Mouse (Mus musculus) cerebellum, postnatal 14 days (tissue): ENCODE measurements at regions not wholly inside any gene's neighbourhood (a gene's known extent, or its start where the extent isn't known, plus 50 kb on each side); places are given as distances from the start of the nearest gene placed in this dataset.

Experiments used
- DNase-seq, 2 experiments: peaks; one replicate each; pipeline ENCODE4 v3.0.0; 2021; ENCODE audit warnings: mixed read lengths in 2 of 2

GRCm38 (mm10) chr6:50713297-50713696, 59.1 kb upstream of the Npvf start:
- no peak for DNase-seq

DNA sequence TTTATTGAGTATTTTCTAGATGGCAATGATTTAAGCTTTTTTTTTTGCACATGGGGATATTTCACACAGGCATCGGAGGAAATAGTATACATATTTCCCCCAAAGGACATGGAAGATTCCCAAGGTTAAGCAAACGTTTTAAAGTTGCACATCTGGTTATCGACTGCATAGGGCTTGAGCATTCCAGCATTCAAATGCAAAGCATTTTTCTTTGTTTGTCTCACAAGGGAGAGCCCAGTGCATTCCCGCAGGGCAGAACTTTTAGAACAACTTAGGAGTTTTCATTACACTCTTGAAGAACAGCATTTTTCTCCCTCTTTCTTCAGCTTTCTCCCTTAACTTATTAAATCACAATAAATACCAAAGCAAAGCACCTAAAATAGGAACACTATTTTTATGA, 64.4 kb upstream of the Npvf start:
- no peak for DNase-seq

DNA sequence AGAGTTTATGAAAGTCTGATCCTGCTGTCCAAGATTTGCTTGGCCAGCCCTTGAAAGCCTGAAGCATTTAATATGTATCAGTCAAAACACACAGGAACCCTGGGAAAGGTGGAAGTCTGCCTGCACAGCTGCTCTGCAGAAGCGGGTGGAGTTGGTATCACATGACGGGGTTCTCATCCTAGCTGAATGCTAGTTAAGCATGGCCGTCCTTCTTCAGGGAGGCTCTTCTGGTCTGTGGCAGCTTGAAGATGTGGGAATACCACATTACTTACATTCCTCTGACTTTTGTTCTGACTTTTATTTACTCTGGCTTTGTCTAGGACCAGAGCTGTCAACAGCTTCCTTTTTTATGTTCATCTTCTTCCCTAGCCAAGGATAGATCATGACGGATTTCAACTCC, 66.1 kb upstream of the Npvf start:
- no peak for DNase-seq

DNA sequence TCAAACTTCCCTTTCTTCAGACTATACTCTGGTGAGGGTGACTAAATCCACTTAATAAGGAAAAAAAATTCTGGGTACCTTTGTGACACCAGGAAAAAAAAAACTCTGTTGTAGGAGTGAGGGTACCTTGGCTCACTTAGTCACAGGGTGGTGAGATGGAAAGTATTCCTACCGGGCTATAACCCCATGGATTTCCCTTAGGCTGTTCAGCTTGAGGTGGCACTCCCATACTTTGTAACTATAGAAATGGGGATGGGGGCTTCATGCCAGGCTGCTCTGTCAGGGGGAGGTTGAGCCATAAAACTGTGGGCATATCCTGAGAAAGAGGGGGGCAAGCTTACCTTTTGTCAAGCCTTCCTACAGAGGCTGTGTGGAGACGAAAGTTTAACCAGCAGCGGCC, 71.4 kb upstream of the Npvf start:
- DNase-seq, result no peak

DNA sequence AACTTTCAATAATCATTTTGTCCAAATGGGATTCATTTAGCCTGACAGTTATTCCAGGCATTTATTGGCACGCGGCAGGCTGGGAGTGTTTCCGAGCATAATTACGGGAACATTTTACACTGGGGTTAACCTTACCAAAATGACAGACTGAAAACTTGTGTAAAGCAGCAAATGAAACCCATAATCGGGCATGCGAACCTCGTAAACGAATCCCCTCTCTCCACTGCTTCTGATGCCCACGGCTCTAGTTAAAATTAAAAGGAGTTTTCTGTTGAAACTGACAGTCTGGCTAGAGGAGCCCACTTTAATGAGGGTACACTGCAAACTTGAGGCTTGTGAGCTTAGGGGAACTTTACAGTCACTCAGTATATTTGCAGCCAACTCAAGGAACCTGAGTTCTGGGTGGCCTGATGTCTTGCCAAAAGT, 71.9 kb upstream of the Npvf start:
- DNase-seq, result no peak

DNA sequence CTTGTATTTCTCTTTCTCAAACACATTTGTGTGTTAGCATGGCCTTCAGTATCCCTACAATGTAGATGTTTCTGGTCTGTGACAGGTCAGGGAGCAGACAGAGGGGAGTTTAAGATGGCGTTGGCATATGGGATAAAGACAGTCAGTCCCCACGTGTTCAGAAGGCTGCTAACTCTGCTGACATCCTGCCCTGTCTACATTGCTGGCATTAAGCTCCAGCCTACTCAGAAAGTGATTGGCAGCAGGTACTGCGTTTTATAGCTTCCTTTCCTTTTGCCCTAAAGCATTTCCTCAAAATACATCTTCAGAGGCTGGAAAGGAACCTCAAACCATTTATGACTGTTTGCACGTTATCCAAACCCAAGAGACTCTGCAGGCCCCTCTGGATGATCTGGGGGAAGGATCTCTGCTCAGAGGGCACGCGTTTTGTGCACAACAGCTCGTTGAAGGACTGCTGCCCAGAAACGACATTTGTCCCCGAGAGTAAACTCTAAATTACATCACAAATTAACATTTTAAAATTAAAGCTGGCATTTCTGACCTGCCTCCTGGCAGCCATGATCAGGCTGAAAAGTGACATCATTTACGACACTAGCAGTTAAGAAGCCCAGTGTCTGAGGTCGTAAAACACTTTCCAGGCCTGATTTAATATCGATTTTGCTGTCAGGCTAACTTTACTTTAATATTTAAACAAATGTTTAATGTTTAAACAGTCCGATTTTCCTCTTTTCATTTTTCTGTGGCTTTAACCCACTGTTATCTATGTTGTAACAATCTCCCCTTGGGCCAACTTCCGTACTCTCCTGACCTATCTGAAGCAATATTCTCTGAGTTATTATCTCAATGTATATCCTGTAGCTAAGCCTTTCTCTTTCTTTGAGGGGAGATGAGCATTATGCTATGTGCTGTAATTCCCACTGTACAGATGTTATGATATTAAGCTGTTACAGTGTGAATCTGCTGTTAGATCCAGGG, 76.8 kb upstream of the Npvf start:
- no peak for DNase-seq

DNA sequence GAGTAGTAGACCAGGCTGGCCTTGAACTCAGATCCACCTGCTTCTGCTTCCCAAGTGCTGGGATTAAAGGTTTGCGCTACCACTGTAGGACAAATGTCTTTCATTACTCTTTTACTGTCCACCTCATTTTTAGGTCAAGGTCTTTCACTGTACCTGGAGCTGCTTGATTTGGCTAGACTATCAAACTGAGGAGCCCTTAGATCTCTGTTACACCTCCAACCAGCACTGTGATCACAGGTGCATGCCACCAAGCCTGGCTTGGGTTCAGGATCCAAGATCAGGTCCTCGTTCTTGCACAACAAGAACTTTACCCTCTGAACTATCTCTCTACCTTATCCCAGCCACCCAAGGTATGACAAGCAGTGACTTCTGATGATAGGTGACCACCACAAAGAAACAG, 80.5 kb upstream of the Npvf start:
- no peak for DNase-seq

DNA sequence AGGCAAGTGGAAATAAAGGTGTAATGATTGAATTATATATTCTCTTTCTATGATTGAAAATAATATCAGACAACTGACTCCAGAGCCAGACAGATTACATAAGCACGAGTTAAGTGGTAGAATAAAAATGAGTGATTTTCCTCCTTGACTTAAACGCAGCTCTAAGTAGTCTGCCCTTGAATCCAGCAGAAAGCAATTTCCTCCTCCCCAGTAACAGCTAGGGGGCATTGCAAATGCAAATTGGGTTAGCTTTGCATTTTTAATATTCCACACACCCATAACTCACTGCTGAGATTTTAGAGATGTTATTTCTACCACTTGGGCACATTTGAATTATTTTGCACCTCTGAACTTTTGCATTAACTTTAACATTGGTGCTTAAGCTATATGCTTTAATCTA, 81.6 kb upstream of the Npvf start:
- no peak for DNase-seq

GRCm38 (mm10) chr6:50742009-50742408, 87.8 kb upstream of the Npvf start:
- DNase-seq, result no peak

DNA sequence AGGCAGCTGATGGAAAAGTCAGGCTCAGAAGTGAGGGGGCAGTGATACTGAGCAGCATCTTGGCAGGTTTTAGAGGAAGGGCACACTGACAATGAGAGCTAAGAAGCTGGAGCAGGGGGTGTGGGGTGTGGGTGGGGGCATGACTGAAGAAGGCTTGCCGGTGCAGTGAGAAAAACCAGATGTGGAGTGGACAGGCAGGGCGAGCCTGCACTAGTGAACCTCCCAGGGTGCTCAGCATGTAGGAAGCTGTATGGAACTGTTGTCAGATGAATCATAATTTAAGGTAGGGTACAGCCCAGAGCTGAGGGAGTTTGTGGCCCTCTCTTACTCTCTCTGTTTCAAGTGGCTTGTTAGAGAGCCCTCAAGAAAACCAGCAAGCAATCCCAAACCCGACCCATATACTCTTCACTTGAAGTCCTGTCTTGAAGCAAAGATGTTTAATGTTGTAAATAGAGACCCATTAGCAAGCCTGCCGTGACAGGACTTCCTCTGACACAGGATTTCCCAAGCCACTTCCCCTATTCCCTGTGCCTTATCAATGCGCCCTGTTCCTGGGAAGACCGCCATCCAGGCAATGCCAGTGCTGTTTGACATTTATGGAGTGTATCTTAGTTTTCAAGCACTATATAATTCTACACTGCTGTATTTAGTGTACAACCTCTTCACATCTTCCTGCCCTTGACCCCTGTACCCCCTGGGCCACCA, 90.4 kb upstream of the Npvf start:
- DNase-seq, result no peak

GRCm38 (mm10) chr6:50753151-50753550, 98.9 kb upstream of the Npvf start:
- no peak for DNase-seq

GRCm38 (mm10) chr6:50754786-50755185, 100.5 kb upstream of the Npvf start:
- no peak for DNase-seq

DNA sequence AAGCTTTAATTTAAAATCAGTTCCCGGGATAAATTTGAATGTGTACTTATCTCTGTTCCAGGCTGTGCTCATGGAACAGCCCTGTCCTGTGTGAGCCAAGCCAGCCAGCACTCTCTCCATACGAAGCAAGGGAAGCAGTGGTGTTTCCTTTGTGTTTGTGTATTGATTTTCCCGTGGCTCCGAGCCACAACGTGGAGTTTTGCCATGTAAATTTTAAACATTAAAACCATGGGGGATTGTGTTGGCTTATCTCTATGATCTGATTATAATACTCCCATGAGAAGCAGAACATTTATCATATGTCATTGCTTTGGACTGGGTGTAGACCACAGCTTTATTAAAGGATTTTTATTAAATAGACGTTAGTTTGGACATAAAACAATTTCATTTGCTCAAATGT, 106.1 kb upstream of the Npvf start:
- no peak for DNase-seq

DNA sequence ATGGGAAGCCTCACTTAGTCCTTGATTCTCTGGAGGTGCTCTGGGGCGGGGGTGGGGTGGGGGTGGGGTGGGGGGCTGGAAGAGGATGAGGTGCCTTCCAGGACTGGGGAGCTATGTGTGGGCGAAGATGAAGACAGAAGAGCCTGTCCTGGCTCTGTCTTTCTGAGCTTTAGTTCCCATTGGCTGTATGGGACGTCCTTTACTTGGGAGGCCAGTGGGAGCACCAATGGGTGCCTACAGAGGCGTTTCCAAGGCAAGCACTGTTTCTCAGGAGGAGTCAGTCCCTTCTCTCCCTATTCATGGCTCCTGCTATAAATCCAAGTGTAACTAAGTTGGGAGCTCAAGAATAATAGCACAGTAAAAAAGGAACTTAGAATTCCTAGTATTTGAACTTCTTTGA, 108.9 kb upstream of the Npvf start:
- DNase-seq, result peak; percentile 80 to 81

DNA sequence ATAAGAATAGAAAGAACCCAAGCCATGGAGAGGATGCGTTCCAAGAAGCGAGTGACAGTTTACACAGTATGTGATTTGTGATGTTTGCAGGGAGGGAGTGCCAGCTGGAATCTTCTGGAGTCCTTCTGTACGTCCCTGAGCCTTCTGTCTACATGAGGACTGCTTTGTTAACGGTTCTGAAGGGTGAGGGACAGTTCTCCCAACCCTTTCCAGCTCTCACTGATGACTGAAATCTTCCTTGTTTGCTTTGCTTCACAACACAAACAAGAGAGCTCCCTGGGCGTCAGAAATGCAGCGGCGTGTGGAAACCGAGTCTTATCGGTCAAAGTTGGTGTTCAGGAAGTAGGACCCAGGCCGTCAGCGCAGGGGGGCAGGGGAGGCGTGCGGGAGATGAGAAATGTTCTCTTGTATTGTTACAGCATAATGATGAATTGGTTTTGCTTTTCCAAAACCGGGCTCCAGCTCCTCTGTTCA, 112.2 kb upstream of the Npvf start:
- no peak for DNase-seq

DNA sequence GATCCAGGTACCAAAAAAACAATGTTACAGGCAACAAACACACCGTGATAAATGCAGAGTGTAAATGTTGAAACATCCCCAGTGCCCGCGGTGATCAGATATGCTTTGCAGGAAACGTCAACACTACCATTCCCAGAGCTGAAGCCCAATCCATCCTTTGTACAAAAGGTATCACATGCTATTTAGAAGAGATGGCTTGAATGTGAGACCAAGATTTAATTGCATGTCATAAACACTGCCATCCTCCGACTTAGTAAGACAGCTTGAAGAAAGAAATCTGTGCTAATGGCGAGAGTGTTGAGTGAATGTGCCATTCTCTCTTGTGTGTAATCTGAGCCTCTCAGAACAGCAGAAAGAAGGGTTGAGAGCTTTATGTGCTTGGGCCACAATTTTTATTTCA, 112.9 kb upstream of the Npvf start:
- no peak for DNase-seq

DNA sequence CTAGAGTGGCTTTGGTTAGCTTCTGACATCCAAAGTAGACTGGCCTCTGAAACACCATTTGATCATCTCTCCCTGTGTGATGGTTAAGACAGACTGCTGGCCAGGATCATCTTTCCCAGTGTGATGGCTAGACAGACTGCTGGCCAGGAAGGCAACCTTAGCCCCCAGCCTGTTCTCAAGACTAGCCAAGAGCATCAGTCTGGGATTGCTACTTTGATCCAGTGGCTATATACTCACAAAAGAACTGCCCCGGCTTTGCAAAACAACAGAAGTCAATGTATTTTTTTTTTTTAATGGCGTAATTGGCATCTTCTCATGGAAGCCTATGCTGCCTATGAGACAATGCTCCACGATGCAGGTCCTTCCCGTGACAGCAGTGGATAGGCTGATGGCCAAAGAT, 113.6 kb upstream of the Npvf start:
- DNase-seq, result no peak

GRCm38 (mm10) chr6:50769101-50769500, 114.9 kb upstream of the Npvf start:
- DNase-seq, result no peak

- no peak for DNase-seq
These were observed 116.2 kb upstream of the Npvf start for GRCm38 (mm10) chr6:50770481-50770880.

DNA sequence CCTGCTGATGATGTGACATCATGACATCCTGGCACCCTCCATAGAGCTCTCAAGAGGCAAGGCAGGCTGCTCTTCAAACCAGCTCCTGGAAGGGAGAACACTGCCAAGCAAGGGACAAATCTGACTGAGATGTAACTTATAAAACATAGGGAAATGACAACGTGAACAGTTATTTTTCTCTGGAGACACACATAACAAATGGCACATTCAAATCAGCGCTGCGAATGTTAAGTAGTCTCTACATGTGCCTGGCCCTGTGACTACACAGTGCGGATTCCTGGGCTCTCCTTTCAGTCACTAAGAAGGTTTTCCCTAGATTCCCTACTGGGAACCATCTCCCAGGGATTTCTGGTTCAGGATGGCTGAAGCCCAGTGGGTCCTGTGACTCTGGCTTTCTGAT, 121.4 kb upstream of the Npvf start:
- no peak for DNase-seq

GRCm38 (mm10) chr6:50776236-50776832, 122.1 kb upstream of the Npvf start:
- no peak for DNase-seq

DNA sequence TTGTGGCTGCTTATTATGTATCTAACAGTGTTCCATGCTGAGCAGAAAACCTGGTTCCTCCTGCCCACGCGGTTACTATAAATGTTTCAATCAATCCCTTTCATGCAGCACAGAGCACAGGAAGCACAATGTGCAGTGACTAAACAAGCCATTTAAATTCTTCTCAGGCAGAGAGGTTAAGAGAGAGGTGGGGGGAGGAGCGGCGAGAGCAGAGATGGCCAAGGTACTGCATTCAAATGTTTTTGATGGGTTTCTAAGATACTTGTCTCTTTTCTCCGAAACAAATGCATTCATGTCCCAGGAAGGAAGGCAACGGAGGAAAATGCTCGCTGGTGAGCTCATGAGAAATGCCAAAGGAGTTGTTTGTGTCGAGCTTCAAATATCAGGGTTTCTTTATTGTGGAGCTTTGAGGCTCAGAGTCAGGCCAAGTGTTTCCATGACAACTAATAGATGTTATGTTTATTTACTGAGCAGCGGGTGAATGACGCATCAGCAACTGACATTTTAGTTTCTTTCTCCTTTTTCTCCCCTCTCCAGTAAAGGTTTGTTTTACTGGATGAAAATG, 122.8 kb upstream of the Npvf start:
- DNase-seq, result peak; percentile 49 to 51

- DNase-seq, result peak; percentile 12 to 25
These were observed 123.6 kb upstream of the Npvf start for GRCm38 (mm10) chr6:50777827-50778226.
